Mouse (Mus musculus): ENCODE measurements around the gene Grin2c. TPM values are rescaled to one million over a fixed set of nuclear protein-coding genes. Genes with fewer than 3 reads are reported as not detected.

Grin2c gene
- polyA plus RNA-seq, 1 experiment = 0.33 TPM

DNA sequence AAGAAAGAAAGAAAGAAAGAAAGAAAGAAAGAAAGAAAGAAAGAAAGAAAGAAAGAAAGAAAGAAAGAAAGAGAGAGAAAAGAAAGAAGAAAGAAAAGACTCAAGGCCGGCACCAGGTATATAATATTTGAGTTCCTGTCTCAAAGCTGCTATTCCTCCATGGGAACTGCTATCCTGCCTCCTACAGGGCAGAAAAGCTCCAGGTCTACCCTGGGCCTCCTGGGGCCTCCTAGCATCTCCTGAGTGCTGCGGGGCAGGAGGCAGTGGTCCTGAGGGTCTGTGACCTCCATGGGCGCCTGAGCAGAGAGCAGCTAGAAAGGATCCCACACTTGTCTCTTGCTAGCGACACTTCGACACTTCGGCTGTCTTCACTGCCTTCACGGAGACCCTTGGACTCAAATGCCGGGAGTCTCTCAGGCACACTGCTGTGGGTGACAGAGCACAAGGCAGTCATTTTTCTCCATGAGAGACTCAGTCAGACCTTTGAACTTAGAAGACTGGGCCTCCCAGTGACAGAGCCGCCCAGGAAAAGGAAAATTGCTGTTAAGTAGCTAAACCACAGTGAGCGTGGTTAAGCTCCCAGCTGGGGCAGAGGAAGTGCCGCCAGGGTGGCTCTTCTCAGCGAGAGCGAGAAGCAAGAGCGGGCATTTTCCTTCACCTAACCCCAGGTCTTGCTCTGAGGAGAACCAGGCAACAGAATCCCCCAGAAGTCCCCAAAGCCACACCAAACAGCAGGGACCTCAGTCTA, 35.7 kb downstream of the Grin2c start:
- peaks cover 7% of the 10 kb centered on the region for H3K4me1 ChIP-seq (ENCODE audit: control insufficient read depth, insufficient read depth, insufficient read length, low read length)
- no peak for TF ChIP-seq CTCF (IDR thresholded peaks at IDR 0.05; ENCODE audit: extremely low read depth, insufficient read length, insufficient replicate concordance, low read depth, low read length)
- no peak for TF ChIP-seq POLR2A (IDR thresholded peaks at IDR 0.05; ENCODE audit: low read depth, low read length)
- 17% methylated on average over 14 of the region's 14 CpGs for WGBS
- H3K4me3 ChIP-seq (ENCODE audit: low read depth, low read length) = no peak overlapping the region
- H3K36me3 ChIP-seq (ENCODE audit: control insufficient read depth, insufficient read depth, low read length) = 0 out of 2 replicates have a peak, but pooled peaks cover 3% of the 10 kb centered on the region
- no peak overlapping the region for H3K27ac ChIP-seq (ENCODE audit: insufficient read depth, low read depth, low read length)
- no peaks in the 10 kb centered on the region for H3K27me3 ChIP-seq (ENCODE audit: control insufficient read depth, insufficient read depth, low read length)

DNA sequence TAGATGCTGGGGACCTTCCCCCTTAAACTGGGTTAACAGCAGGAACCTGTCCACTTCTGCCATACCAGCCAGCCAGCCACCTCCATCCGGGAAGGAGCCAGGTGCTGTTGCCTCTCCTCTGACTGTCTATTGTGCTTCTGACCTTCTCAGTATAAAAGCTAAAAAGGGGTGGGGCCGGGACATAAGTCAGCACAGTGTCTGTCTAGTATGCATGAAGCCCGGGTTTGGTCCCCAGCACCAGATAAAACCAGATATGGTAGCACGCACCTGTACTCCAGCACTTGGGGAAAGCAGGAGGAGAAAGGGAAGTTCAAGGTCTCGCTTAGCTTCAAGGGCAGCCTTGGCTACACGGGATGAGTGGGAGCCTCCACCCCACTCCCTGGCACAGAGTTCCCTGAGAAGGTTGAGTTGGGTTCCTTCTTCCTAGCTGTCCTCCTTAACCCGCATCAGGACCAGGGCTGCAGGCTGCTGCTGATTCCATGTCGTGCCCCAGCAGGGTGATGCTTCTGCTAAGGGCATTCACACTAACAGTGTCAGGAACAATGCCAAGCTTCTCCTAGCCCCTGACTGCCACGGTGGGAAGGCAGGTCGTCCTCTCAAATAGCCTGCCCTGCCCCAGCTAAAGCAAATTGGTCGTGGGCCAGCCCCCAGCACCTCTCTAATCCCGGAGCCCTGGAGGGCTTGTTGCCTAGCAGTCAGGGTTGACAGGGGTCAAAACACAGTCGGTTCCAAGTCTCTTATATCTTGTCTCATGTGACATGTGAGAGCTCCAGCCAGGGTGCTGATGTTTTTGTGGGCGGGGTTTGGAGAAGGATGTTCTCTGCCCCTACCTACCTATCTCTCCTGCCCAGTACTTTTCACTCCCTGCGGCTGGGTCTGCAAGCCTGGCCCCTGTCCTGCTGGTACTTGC, 37.8 kb downstream of the Grin2c start:
- TF ChIP-seq POLR2A (IDR thresholded peaks at IDR 0.05; ENCODE audit: low read depth, low read length) = no peak
- Histone ChIP-seq H3K4me1 (ENCODE audit: control insufficient read depth, insufficient read depth, insufficient read length, low read length) (peaks cover 7% of the 10 kb centered on the region), H3K4me3 (ENCODE audit: low read depth, low read length) (no peak overlapping the region), H3K36me3 (ENCODE audit: control insufficient read depth, insufficient read depth, low read length) (0 out of 2 replicates have a peak, but pooled peaks cover 1% of the 10 kb centered on the region), H3K27me3 (ENCODE audit: control insufficient read depth, insufficient read depth, low read length) (no peaks in the 10 kb centered on the region), H3K27ac (ENCODE audit: insufficient read depth, low read depth, low read length) (no peak overlapping the region)
- WGBS = 59% methylated on average over 15 of the region's 15 CpGs

DNA sequence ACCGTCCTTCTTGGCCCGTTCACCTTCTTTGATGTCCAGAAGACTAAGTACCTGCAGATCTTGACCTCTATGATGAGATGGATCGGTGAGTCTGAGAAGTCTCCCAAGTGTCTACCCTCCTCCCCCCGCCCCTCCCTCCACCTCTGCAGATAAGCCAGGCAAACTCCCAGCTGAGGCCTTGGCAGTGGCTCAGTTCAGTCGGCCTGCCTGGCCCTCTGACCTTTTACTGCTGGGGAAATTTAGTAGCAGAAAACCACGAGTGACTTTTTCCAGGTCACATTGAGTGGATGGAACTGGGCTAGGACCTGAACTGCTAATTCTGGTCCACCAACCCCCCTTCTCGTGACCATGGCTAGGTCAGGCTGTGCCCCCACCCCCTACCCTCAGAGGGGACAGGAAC, 38.6 kb downstream of the Grin2c start:
- 61% methylated on average over 7 of the region's 7 CpGs for whole genome bisulfite sequencing
- Histone ChIP-seq H3K4me3 (ENCODE audit: low read depth, low read length) (no peak overlapping the region), H3K27me3 (ENCODE audit: control insufficient read depth, insufficient read depth, low read length) (no peaks in the 10 kb centered on the region), H3K27ac (ENCODE audit: insufficient read depth, low read depth, low read length) (no peak overlapping the region), H3K36me3 (ENCODE audit: control insufficient read depth, insufficient read depth, low read length) (0 out of 2 replicates have a peak, but pooled peaks cover 1% of the 10 kb centered on the region), H3K4me1 (ENCODE audit: control insufficient read depth, insufficient read depth, insufficient read length, low read length) (peaks cover 7% of the 10 kb centered on the region)
- TF ChIP-seq POLR2A (IDR thresholded peaks at IDR 0.05; ENCODE audit: low read depth, low read length) (no peak), CTCF (IDR thresholded peaks at IDR 0.05; ENCODE audit: extremely low read depth, insufficient read length, insufficient replicate concordance, low read depth, low read length) (no peak)

DNA sequence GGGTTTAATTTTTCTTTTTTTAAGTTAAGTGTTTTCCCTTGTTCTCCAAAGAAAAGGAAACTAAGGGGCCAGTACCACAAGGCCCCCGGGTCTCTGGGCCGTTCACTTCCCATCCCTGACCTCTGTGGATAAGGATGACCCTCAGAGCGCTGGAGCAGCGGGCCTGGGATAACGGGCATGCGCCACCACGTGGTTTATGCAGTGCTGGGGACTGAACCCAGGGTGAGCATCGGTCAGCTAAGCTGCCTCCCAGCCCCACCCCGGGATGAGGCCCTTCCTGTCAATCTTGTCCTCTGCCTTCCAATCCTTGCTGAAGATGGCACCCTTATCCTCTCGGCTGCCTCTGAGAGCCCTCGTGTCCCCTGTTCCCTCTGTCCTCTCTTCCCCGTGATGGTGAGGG, 39.4 kb downstream of the Grin2c start:
- Histone ChIP-seq H3K27ac (ENCODE audit: insufficient read depth, low read depth, low read length) (no peak overlapping the region), H3K4me1 (ENCODE audit: control insufficient read depth, insufficient read depth, insufficient read length, low read length) (peaks cover 7% of the 10 kb centered on the region), H3K4me3 (ENCODE audit: low read depth, low read length) (no peak overlapping the region), H3K27me3 (ENCODE audit: control insufficient read depth, insufficient read depth, low read length) (no peaks in the 10 kb centered on the region), H3K36me3 (ENCODE audit: control insufficient read depth, insufficient read depth, low read length) (0 out of 2 replicates have a peak, but pooled peaks cover 1% of the 10 kb centered on the region)
- TF ChIP-seq CTCF (IDR thresholded peaks at IDR 0.05; ENCODE audit: extremely low read depth, insufficient read length, insufficient replicate concordance, low read depth, low read length) (no peak), POLR2A (IDR thresholded peaks at IDR 0.05; ENCODE audit: low read depth, low read length) (no peak)
- WGBS = 84% methylated on average over 12 of the region's 12 CpGs

DNA sequence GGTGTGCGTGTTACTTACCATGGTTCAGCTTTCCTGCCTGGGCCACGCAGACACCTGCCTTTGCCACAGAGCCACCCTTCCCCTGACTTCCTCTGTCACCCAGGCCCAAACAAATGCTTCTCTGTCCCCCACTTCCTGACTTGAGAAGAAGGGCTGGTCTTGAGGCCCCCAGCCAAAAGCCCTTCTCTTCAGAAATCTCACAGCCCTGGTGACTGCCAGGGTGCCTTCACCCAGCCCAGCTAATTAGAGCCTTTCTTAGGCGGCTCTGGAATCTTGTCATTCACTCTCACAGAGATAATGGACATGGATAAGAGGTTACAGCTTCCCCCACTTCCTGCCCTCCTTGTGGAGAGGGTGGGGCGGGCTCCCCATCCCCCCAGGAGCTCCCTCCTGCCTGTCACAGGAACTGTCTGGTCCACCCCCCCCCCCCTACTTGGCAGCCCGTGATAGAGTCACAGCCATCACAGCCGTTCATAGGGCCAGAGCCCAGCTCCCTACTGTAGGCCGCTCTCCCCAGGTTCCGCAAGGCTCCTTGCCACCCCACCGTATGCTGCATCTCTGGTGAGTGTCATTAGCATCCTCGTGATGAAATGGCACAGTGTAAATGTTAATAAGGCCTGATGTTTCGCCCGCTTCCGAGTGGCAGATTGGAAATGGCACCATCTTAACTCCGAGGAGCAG, 40.1 kb downstream of the Grin2c start:
- H3K36me3 ChIP-seq (ENCODE audit: control insufficient read depth, insufficient read depth, low read length) = 0 out of 2 replicates have a peak, but pooled peaks cover 1% of the 10 kb centered on the region
- no peaks in the 10 kb centered on the region for H3K27me3 ChIP-seq (ENCODE audit: control insufficient read depth, insufficient read depth, low read length)
- no peak overlapping the region for H3K27ac ChIP-seq (ENCODE audit: insufficient read depth, low read depth, low read length)
- no peak overlapping the region for H3K4me3 ChIP-seq (ENCODE audit: low read depth, low read length)
- no peak for TF ChIP-seq POLR2A (IDR thresholded peaks at IDR 0.05; ENCODE audit: low read depth, low read length)
- TF ChIP-seq CTCF (IDR thresholded peaks at IDR 0.05; ENCODE audit: extremely low read depth, insufficient read length, insufficient replicate concordance, low read depth, low read length) = no peak
- 78% methylated on average over 14 of the region's 14 CpGs for WGBS
- H3K4me1 ChIP-seq (ENCODE audit: control insufficient read depth, insufficient read depth, insufficient read length, low read length) = peaks cover 7% of the 10 kb centered on the region

DNA sequence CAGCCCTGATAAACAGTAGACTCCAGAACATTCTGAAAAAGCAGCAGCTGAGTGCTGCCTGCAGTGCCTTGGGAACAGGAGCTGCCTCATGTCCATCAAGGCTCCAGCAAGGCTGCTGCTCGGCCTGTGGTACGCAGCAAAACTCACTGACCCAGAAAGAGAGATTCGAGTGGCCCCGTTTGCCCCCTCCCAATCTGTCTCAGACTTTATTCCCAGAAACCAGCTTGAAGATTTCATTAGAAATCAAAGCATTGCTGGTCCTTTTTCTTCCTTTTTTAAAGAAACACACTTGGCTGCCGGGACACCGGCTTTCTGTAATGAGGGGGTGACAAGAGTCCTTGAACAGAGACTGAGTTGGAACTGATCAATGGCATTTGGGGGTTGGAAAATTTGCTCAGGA, 41.7 kb downstream of the Grin2c start:
- Histone ChIP-seq H3K4me1 (ENCODE audit: control insufficient read depth, insufficient read depth, insufficient read length, low read length) (no peaks in the 10 kb centered on the region), H3K27ac (ENCODE audit: insufficient read depth, low read depth, low read length) (no peak overlapping the region), H3K36me3 (ENCODE audit: control insufficient read depth, insufficient read depth, low read length) (0 out of 2 replicates have a peak, but pooled peaks cover 1% of the 10 kb centered on the region), H3K27me3 (ENCODE audit: control insufficient read depth, insufficient read depth, low read length) (no peaks in the 10 kb centered on the region), H3K4me3 (ENCODE audit: low read depth, low read length) (no peak overlapping the region)
- no peak for TF ChIP-seq POLR2A (IDR thresholded peaks at IDR 0.05; ENCODE audit: low read depth, low read length)
- no peak for TF ChIP-seq CTCF (IDR thresholded peaks at IDR 0.05; ENCODE audit: extremely low read depth, insufficient read length, insufficient replicate concordance, low read depth, low read length)
- 96% methylated on average over 6 of the region's 6 CpGs for WGBS

Data from small intestine, adult 2 months (tissue).